Mouse (Mus musculus) 3T3-L1 (cell line): ENCODE measurements around the gene Bnip3.

Experiments used
- DNase-seq: peaks from one replicate; pipeline ENCODE4 v3.0.0-alpha.2; 2015; ENCODE audit warnings: low read depth, low spot score

Bnip3 gene

DNA sequence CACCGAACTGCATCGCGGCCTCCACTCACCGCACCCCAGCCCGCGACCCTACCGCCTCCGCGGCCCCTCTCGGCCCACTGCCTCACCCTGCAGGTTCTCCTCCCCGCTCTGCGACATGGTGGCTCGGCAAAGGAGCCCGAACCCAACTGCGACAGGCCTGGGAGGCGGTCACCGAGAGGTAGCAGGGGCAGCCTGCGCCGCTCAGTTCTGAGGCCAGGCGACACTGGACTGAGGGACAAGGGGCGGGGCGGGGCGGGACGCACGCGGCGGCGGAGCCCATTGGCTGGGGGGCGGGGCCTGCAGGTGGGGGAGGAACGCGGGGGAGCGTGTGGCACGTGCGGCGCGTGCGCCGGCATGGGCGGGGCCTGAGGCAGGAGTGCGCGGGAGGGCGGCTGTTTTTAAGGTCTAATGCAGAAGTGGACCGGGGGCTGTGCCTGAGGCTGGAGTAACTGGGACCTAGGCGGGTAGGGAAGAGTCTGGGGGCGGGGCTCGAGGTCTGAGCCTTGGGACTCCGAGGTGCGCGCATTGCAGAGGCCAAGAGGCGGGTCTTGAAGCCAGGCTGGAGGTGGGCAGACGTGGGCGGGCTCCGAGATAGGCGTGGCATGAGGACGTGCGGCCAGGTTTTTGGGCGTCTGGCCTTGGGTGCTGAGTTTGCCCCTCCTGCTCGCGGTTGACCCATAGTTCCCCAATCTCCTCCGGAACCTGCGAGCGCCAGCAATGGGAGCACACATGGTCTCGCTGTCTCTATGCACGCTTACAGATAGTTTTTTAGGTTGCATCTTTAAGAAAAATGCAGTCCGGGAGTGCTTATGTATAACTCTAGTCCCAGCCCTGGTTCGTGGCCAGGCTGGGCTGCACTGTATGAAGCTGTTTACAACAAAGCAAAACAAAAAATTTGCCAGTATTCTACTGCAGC is at the start of gene Bnip3:
Gene Bnip3 (minus strand): TSS at position 243 of the 916 bp plus-strand sequence.
- DNase-seq, result peak; percentile 88

DNA sequence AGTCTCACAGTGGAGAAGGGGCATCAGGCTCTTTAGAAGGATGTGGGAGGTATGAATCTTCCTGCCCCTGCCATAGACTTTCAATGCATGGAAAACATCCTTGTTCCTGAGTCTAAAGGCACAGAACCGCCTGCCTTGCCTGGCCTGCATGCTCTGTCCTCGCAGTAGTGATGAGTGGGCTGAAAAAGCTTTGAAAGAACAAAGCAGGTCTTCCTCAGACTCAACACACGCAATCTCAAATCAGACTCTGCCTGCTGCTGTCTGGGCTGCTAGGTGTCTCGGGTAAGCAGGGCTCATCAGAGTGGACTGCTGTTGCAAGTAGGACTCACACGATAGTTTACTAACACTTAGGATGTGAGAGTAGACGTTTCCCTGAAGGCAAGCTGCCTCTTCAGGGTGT is 47.8 kb upstream of the Bnip3 start:
- no peak for DNase-seq

DNA sequence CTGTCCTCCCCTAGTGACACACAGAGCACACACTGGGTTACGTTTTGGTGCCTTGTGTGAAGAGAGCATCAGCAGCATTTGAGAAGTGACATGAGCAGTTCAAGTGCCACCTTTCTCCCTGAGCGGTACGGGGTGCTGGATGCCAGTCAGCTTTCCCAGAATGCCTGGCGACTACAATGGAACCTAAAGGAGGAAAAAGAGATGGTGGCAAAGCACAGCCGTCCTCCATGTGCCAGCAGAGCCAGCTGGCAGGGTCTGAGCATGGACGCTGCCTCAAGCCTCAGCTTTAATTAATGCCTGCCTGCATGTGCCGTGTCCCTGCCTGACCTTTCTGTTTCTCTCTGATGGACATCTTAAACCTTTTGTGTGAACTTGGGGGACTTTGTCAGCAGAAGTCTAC is 46.5 kb upstream of the Bnip3 start:
- no peak for DNase-seq

- no peak for DNase-seq
Measured at GRCm38 (mm10) chr7:138948309-138948708, 39.0 kb upstream of the Bnip3 start.

GRCm38 (mm10) chr7:138947741-138948140 is 38.4 kb upstream of the Bnip3 start:
- no peak for DNase-seq

GRCm38 (mm10) chr7:138945668-138946067 is 36.3 kb upstream of the Bnip3 start:
- DNase-seq, result no peak

DNA sequence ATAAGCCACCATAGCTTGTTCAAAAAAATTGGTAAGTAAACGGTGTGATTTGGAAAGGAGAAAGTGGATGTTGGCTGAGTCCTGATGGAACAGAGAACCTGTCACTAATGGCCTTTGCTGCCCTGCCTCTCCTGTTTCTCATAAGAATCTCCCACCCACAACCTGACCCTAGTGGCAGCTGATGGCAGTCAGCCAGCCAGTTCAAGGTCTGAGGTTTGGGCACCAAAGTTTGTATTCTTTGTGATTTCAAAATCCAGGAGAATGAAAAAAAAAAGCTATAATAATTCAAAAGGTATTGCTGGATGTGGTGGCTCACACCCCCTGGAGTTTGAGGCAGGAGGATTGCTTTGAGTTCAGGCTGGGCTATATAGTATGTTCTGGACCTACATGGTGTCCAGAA is 33.0 kb upstream of the Bnip3 start:
- DNase-seq, result no peak

GRCm38 (mm10) chr7:138941571-138941970 is 32.3 kb upstream of the Bnip3 start:
- peak; percentile 9 for DNase-seq

GRCm38 (mm10) chr7:138940612-138941461 is 31.5 kb upstream of the Bnip3 start, which contains the start of gene Jakmip3:
TSS of gene Jakmip3 (plus strand) at chr7:138940730.
- no peak for DNase-seq

- DNase-seq, result no peak
Measured at GRCm38 (mm10) chr7:138940256-138940611, 30.9 kb upstream of the Bnip3 start.

- no peak for DNase-seq
Measured at GRCm38 (mm10) chr7:138938991-138939390, 29.7 kb upstream of the Bnip3 start.

GRCm38 (mm10) chr7:138934523-138934922 is 25.2 kb upstream of the Bnip3 start:
- DNase-seq, result no peak

DNA sequence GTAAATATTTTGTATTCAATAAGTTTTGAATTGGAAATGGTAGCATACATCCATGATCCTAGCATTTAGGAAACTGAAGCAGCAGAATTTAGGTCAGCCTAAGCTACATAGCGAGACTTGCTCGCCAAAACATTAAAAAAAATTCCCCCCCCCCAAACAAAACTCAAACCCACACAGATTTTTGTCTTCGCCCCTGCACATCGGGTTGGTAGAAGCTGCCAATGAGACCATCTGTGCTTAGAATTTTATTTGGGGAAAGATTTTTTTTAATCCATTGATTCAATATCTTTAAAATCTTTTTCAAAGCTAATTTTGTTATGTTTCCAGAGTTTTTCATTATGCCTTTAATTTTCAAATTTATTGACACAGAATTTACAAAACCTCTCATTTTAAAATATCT is 19.1 kb upstream of the Bnip3 start:
- DNase-seq, result no peak

- DNase-seq, result peak; percentile 77
Measured at GRCm38 (mm10) chr7:138923756-138924425, 14.6 kb upstream of the Bnip3 start.

DNA sequence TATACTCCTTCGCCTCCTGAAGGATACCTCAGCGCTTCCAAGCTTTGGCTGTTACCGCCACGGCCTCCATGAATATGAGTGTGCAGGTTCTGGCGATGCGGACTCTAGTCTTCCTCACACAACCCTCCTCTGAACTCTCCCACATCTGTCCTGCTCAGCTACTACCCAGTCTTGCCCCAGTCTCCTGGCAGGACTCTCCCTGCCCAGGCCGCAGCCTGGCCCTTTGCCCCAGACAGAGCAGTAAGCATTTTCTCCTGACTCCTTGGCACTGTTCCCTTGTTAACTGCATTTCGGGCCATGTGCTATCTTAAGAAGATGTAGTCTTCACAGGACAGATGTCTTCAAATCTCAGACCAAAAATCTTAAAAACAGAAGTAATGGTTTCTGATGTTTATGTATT is 12.3 kb upstream of the Bnip3 start:
- DNase-seq, result no peak

DNA sequence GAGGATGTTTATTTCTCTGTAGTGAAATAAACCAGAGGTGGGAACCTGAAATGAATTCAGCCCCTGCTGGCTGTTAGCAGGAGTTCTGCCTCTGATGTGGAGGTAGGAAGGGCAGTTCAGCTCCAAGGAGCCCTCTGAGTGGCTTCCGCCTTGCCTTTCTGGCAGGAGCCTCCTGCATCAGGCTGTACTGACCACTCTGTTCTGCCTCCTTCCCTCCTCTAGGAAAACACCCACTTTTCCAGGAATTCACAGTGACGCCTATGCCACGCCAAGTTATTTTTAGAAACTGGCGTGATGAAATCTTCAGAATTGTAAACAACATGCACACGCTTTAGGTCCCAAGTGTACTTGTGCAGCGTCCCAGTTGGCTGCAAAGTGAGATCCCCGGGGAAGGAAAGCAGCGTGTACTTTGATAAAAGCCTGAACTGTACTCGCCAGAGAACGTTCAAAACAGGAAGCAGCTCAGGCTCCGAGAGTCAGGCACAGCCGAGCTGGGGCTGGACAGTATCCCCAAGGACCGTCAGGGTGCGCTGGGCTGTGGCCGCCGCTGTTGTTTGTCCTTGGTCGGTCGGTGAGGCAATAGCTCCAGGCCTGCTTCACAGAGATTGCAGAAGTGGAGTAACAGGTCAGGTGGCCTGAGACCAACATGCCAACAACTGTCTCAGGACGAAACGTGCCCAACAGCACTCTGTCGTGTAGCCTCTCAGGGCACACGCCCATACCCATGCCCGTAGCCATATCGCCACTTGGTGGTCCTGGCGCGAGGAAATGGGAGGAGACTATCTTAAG is 10.0 kb upstream of the Bnip3 start:
- peak; percentile 82 for DNase-seq

- DNase-seq, result no peak
Measured at GRCm38 (mm10) chr7:138913616-138914015, 4.3 kb upstream of the Bnip3 start.

GRCm38 (mm10) chr7:138910193-138910562 is 859 bp upstream of the Bnip3 start:
- DNase-seq, result no peak

- peak; percentile 30 for DNase-seq
Measured at GRCm38 (mm10) chr7:138908768-138909276, 497 bp downstream of the Bnip3 start.

GRCm38 (mm10) chr7:138907976-138908375 is 1.3 kb downstream of the Bnip3 start:
- DNase-seq, result no peak

GRCm38 (mm10) chr7:138907043-138907442 is 2.3 kb downstream of the Bnip3 start:
- DNase-seq, result peak; percentile 82
